Mouse (Mus musculus): ENCODE results near the gene Mrps26. TPM values are rescaled to one million over a fixed set of nuclear protein-coding genes. Genes with fewer than 3 reads are reported as not detected.

The Mrps26 gene
- polyA plus RNA-seq, 1 experiment = 95.9 TPM

DNA sequence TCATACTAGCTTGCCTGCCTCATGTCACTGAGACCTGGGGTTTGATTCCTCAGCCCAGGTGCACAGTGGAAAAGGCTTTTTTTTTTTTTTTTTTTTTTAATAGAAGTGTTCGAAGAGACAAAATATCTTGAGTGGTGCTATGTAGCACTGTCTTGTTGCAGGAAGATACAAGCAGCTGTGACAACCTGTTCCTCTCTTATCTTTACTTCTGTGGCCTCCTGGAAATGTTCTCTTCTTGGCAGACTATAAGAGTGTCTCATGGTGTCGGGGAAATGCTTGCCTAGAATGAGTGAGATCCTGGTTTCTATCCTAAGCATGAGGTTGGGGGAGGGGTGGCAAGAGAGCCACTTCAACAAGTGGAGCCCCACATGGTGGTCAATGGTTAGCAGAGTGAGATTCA, 24.8 kb downstream of the Mrps26 start:
- TF ChIP-seq CTCF (IDR thresholded peaks at IDR 0.05; ENCODE audit: borderline replicate concordance, insufficient read depth, low read depth, low read length) (no peak), POLR2A (IDR thresholded peaks at IDR 0.05; ENCODE audit: borderline replicate concordance, insufficient read depth, low read length) (no peak)
- no peaks in the 10 kb centered on the region for H3K4me1 ChIP-seq (ENCODE audit: control insufficient read depth, insufficient read depth, low read length)
- 76% methylated on average over 2 of the region's 2 CpGs for WGBS
- H3K27me3 ChIP-seq (ENCODE audit: control insufficient read depth, insufficient read depth, low read length) = no peaks in the 10 kb centered on the region
- no peak overlapping the region for H3K4me3 ChIP-seq (replicated peaks; ENCODE audit: insufficient read depth, low read depth, low read length)
- H3K27ac ChIP-seq (ENCODE audit: insufficient read depth, low read length) = no peak overlapping the region
- DNase-seq = no peak

- no peaks in the 10 kb centered on the region for H3K4me1 ChIP-seq (ENCODE audit: control insufficient read depth, insufficient read depth, low read length)
- H3K4me3 ChIP-seq (replicated peaks; ENCODE audit: insufficient read depth, low read depth, low read length) = no peak overlapping the region
- no peak for DNase-seq
- no peaks in the 10 kb centered on the region for H3K27me3 ChIP-seq (ENCODE audit: control insufficient read depth, insufficient read depth, low read length)
- WGBS = 27% methylated on average over 4 of the region's 4 CpGs
- no peak overlapping the region for H3K27ac ChIP-seq (ENCODE audit: insufficient read depth, low read length)
- no peak for TF ChIP-seq CTCF (IDR thresholded peaks at IDR 0.05; ENCODE audit: borderline replicate concordance, insufficient read depth, low read depth, low read length)
- TF ChIP-seq POLR2A (IDR thresholded peaks at IDR 0.05; ENCODE audit: borderline replicate concordance, insufficient read depth, low read length) = no peak
Observed at GRCm38 (mm10) chr2:130589157-130589556, 25.6 kb downstream of the Mrps26 start.

DNA sequence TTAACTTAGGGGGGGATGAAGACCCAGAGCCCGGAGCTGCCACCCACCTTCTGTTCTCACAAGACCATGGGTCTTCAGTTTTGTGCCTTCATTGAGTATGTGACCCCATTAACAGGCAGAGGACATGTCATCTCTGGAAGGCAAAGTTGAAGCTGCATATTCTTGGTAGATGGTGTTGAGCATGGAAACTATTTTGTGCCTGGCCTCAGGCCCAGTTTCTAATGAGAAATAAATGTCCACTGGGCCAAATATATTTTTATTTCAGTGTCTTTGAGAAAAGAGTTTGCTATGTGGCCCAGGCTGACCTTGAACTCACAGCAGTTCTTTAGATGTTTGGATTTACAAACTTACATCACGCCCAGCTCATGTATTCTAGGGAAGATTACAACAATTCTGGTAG, 26.2 kb downstream of the Mrps26 start:
- H3K27me3 ChIP-seq (ENCODE audit: control insufficient read depth, insufficient read depth, low read length) = no peaks in the 10 kb centered on the region
- 96% methylated on average over 2 of the region's 2 CpGs for WGBS
- TF ChIP-seq CTCF (IDR thresholded peaks at IDR 0.05; ENCODE audit: borderline replicate concordance, insufficient read depth, low read depth, low read length) = no peak
- TF ChIP-seq POLR2A (IDR thresholded peaks at IDR 0.05; ENCODE audit: borderline replicate concordance, insufficient read depth, low read length) = no peak
- no peak overlapping the region for H3K27ac ChIP-seq (ENCODE audit: insufficient read depth, low read length)
- DNase-seq = no peak
- H3K4me3 ChIP-seq (replicated peaks; ENCODE audit: insufficient read depth, low read depth, low read length) = no peak overlapping the region
- H3K4me1 ChIP-seq (ENCODE audit: control insufficient read depth, insufficient read depth, low read length) = no peaks in the 10 kb centered on the region

DNA sequence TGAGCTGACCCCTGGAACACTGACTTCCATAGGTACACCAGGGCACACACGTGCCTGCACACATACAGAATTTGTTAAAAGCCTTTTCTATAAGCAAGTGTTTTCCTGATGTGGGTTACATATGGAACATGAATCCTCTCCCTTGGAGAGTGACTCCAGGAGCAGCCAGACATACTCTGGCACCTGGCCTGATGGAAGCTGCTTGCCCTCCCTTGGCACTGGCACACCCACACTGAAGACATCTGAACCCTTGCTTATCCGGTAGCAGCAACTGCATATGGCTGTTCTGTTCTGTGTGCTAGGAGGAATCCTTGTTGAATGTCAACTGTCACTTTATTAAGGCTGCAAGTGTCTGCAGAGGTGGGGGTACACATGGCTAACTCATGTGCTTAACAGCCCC, 27.5 kb downstream of the Mrps26 start:
- H3K4me3 ChIP-seq (replicated peaks; ENCODE audit: insufficient read depth, low read depth, low read length) = no peak overlapping the region
- H3K4me1 ChIP-seq (ENCODE audit: control insufficient read depth, insufficient read depth, low read length) = no peaks in the 10 kb centered on the region
- H3K27me3 ChIP-seq (ENCODE audit: control insufficient read depth, insufficient read depth, low read length) = no peaks in the 10 kb centered on the region
- 66% methylated on average over 2 of the region's 2 CpGs for WGBS
- TF ChIP-seq POLR2A (IDR thresholded peaks at IDR 0.05; ENCODE audit: borderline replicate concordance, insufficient read depth, low read length) (no peak), CTCF (IDR thresholded peaks at IDR 0.05; ENCODE audit: borderline replicate concordance, insufficient read depth, low read depth, low read length) (no peak)
- DNase-seq = no peak
- H3K27ac ChIP-seq (ENCODE audit: insufficient read depth, low read length) = no peak overlapping the region

- TF ChIP-seq CTCF (IDR thresholded peaks at IDR 0.05; ENCODE audit: borderline replicate concordance, insufficient read depth, low read depth, low read length) (no peak), POLR2A (IDR thresholded peaks at IDR 0.05; ENCODE audit: borderline replicate concordance, insufficient read depth, low read length) (no peak)
- WGBS = 93% methylated on average over 1 of the region's 1 CpGs
- Histone ChIP-seq H3K4me1 (ENCODE audit: control insufficient read depth, insufficient read depth, low read length) (no peaks in the 10 kb centered on the region), H3K27me3 (ENCODE audit: control insufficient read depth, insufficient read depth, low read length) (no peaks in the 10 kb centered on the region), H3K4me3 (replicated peaks; ENCODE audit: insufficient read depth, low read depth, low read length) (no peak overlapping the region), H3K27ac (ENCODE audit: insufficient read depth, low read length) (no peak overlapping the region)
- no peak for DNase-seq
Observed at GRCm38 (mm10) chr2:130595596-130595995, 32.1 kb downstream of the Mrps26 start.

- H3K4me3 ChIP-seq (replicated peaks; ENCODE audit: insufficient read depth, low read depth, low read length) = no peak overlapping the region
- no peaks in the 10 kb centered on the region for H3K4me1 ChIP-seq (ENCODE audit: control insufficient read depth, insufficient read depth, low read length)
- WGBS = 10% methylated on average over 1 of the region's 1 CpGs
- TF ChIP-seq POLR2A (IDR thresholded peaks at IDR 0.05; ENCODE audit: borderline replicate concordance, insufficient read depth, low read length) = no peak
- peak; percentile 63; the same call in 1 of the 2 replicates for TF ChIP-seq CTCF (IDR thresholded peaks at IDR 0.05; ENCODE audit: borderline replicate concordance, insufficient read depth, low read depth, low read length)
- H3K27ac ChIP-seq (ENCODE audit: insufficient read depth, low read length) = no peak overlapping the region
- DNase-seq = peak in 1 of 2 experiments; percentile 39
- H3K27me3 ChIP-seq (ENCODE audit: control insufficient read depth, insufficient read depth, low read length) = no peaks in the 10 kb centered on the region
Observed at GRCm38 (mm10) chr2:130597601-130598010, 34.1 kb downstream of the Mrps26 start.

DNA sequence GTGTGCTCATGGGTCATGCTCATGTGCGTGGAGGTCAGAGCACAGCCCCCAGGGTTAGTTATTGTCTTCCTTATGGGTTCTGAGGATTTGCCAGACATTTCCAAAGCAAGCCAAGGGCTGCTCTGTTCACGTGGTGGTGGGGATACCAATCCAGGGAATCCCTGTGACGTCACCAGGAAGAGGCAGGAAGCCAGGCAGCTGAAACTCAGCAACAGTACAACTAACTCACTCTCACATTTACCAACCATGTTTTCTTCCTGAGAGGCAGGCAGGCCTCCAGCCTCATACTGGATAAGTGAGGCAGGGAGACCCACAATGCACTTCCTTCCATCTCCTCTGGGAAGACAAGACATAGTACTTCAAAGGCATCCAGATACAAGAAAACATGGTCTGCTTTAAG, 34.9 kb downstream of the Mrps26 start:
- 55% methylated on average over 3 of the region's 3 CpGs for WGBS
- no peaks in the 10 kb centered on the region for H3K27me3 ChIP-seq (ENCODE audit: control insufficient read depth, insufficient read depth, low read length)
- no peak for DNase-seq
- no peak overlapping the region for H3K27ac ChIP-seq (ENCODE audit: insufficient read depth, low read length)
- no peaks in the 10 kb centered on the region for H3K4me1 ChIP-seq (ENCODE audit: control insufficient read depth, insufficient read depth, low read length)
- TF ChIP-seq CTCF (IDR thresholded peaks at IDR 0.05; ENCODE audit: borderline replicate concordance, insufficient read depth, low read depth, low read length) (no peak), POLR2A (IDR thresholded peaks at IDR 0.05; ENCODE audit: borderline replicate concordance, insufficient read depth, low read length) (no peak)
- H3K4me3 ChIP-seq (replicated peaks; ENCODE audit: insufficient read depth, low read depth, low read length) = no peak overlapping the region

- TF ChIP-seq CTCF (IDR thresholded peaks at IDR 0.05; ENCODE audit: borderline replicate concordance, insufficient read depth, low read depth, low read length) = no peak
- TF ChIP-seq POLR2A (IDR thresholded peaks at IDR 0.05; ENCODE audit: borderline replicate concordance, insufficient read depth, low read length) = no peak
- Histone ChIP-seq H3K4me1 (ENCODE audit: control insufficient read depth, insufficient read depth, low read length) (no peaks in the 10 kb centered on the region), H3K27me3 (ENCODE audit: control insufficient read depth, insufficient read depth, low read length) (no peaks in the 10 kb centered on the region), H3K4me3 (replicated peaks; ENCODE audit: insufficient read depth, low read depth, low read length) (no peak overlapping the region), H3K27ac (ENCODE audit: insufficient read depth, low read length) (no peak overlapping the region)
- DNase-seq = no peak
- WGBS = 53% methylated on average over 4 of the region's 4 CpGs
Observed at GRCm38 (mm10) chr2:130602195-130602594, 38.7 kb downstream of the Mrps26 start.
